8 mouse cellular contexts compared by ENCODE assay signal in genomic region chr11:84818961-84819692, GRCm38 (mm10). TPM values are rescaled to one million over a fixed set of nuclear protein-coding genes. Genes with fewer than 3 reads are reported as not detected.
DNase-seq lines count a peak whose midpoint lies in the region; ATAC-seq and TF ChIP-seq lines count a peak whose summit lies in the region.

TSS of gene Mrm1 (minus strand) at chr11:84819515.

- no peaks in the 10 kb centered on the region for H3K27me3 ChIP-seq in CH12.LX (replicated peaks)
- H3K27me3 ChIP-seq in forebrain, embryonic 11.5 days (ENCODE audit: control insufficient read depth, insufficient read depth, low read length), result no peaks in the 10 kb centered on the region
- no peaks in the 10 kb centered on the region for H3K27me3 ChIP-seq in heart, embryonic 16.5 days (ENCODE audit: control insufficient read depth, insufficient read depth, low read length)
- no peaks in the 10 kb centered on the region for H3K27me3 ChIP-seq in liver, embryonic 15.5 days
- no peaks in the 10 kb centered on the region for H3K27me3 ChIP-seq in neural tube, embryonic 12.5 days (replicated peaks)

- H3K79me2 ChIP-seq in CH12.LX (replicated peaks; ENCODE audit: control insufficient read depth, extremely low read depth, insufficient read depth, poor library complexity, severe bottlenecking), result no peaks in the 10 kb centered on the region; the same call in 1 of the 2 replicates

- H3K4me1 ChIP-seq in CH12.LX (ENCODE audit: control insufficient read depth in 1 of 2, insufficient read depth in 2 of 2), result peaks cover 4 to 46% of the 10 kb centered on the region in 2 experiments; a peak in 2 of 4 replicates
- no peaks in the 10 kb centered on the region for H3K4me1 ChIP-seq in forebrain, embryonic 11.5 days (replicated peaks; ENCODE audit: control insufficient read depth, insufficient read depth, low read length)
- peaks cover 23% of the 10 kb centered on the region for H3K4me1 ChIP-seq in heart, embryonic 16.5 days (ENCODE audit: control insufficient read depth, insufficient read depth, low read length)
- peaks cover 70% of the 10 kb centered on the region for H3K4me1 ChIP-seq in liver, embryonic 15.5 days (replicated peaks)
- peaks cover 7% of the 10 kb centered on the region for H3K4me1 ChIP-seq in neural tube, embryonic 12.5 days

- dilution Hi-C loops in CH12.LX (cut with MboI; ENCODE audit: extremely low pct_ligation_motif_present, extremely low pct_unique_long_range_greater_than_20kb, low sequenced_read_pairs), result no loop called here

- peak; percentile 98 for DNase-seq in CH12.LX (ENCODE audit: extremely low read depth)
- peak; percentile 94 for DNase-seq in c-Kit-positive CD71-positive TER-119-negative erythroid progenitor cells, embryonic 14.5 days (ENCODE audit: low read depth)
- peak; percentile 96 for DNase-seq in forebrain, embryonic 11.5 days (ENCODE audit: low spot score)
- peak; percentile 98 to 99 for DNase-seq in kidney, postnatal 36 days
- DNase-seq in telencephalon, adult 2 months (ENCODE audit: low read depth, low spot score), result peak; percentile 92

- peak; percentile 90 for ATAC-seq in forebrain, embryonic 11.5 days (replicated peaks; ENCODE audit: low FRiP score)
- peak; percentile 74 for ATAC-seq in heart, embryonic 16.5 days (replicated peaks; ENCODE audit: extremely low read depth, insufficient read depth, low FRiP score)
- ATAC-seq in liver, embryonic 15.5 days (ENCODE audit: insufficient read depth), result peak; percentile 51
- ATAC-seq in neural tube, embryonic 12.5 days (ENCODE audit: low FRiP score, low read depth), result peak; percentile 79

- H3K4me2 ChIP-seq in CH12.LX (ENCODE audit: insufficient read depth, low read depth, poor library complexity, severe bottlenecking), result peak within 1 kb of the TSS; percentile 91
- H3K4me2 ChIP-seq in forebrain, embryonic 11.5 days (ENCODE audit: low read depth, low read length, severe bottlenecking), result peak within 1 kb of the TSS; percentile 95
- peak within 1 kb of the TSS; percentile 98 for H3K4me2 ChIP-seq in heart, embryonic 16.5 days (ENCODE audit: low read depth, low read length)
- peak within 1 kb of the TSS; percentile 98 for H3K4me2 ChIP-seq in liver, embryonic 15.5 days
- H3K4me2 ChIP-seq in neural tube, embryonic 12.5 days (replicated peaks), result peak within 1 kb of the TSS; percentile 100

- peak; percentile 77 for TF ChIP-seq POLR2A in CH12.LX (IDR thresholded peaks at IDR 0.05; ENCODE audit: low read depth, low read length)

- no peak; the same call in 1 of the 2 replicates for TF ChIP-seq RAD21 in CH12.LX (IDR thresholded peaks at IDR 0.05; ENCODE audit: low read depth, low read length)

- H3K36me3 ChIP-seq in CH12.LX (replicated peaks in 1 of 2; ENCODE audit: control insufficient read depth in 1 of 2, insufficient read depth in 1 of 2, low read length in 1 of 2), result peaks cover 9 to 60% of the 10 kb centered on the region in 2 experiments
- no peaks in the 10 kb centered on the region for H3K36me3 ChIP-seq in forebrain, embryonic 11.5 days (ENCODE audit: control insufficient read depth, insufficient read depth, low read length)
- peaks cover 16% of the 10 kb centered on the region for H3K36me3 ChIP-seq in heart, embryonic 16.5 days (ENCODE audit: control insufficient read depth, insufficient read depth)
- peaks cover 70% of the 10 kb centered on the region for H3K36me3 ChIP-seq in liver, embryonic 15.5 days (replicated peaks)
- no peaks in the 10 kb centered on the region for H3K36me3 ChIP-seq in neural tube, embryonic 12.5 days

- H3K4me3 ChIP-seq in CH12.LX (replicated peaks in 1 of 3; ENCODE audit: low read depth in 2 of 3, low read length in 2 of 3, poor library complexity in 1 of 3), result peak within 1 kb of the TSS; percentile 60 to 97 (median 87)
- peak within 1 kb of the TSS; percentile 50 for H3K4me3 ChIP-seq in forebrain, embryonic 11.5 days (ENCODE audit: low read depth, low read length)
- H3K4me3 ChIP-seq in heart, embryonic 16.5 days (ENCODE audit: low read length), result peak within 1 kb of the TSS; percentile 86
- peak within 1 kb of the TSS; percentile 74 for H3K4me3 ChIP-seq in liver, embryonic 15.5 days (replicated peaks)
- H3K4me3 ChIP-seq in neural tube, embryonic 12.5 days, result peak within 1 kb of the TSS; percentile 59

- TF ChIP-seq EP300 in CH12.LX (IDR thresholded peaks at IDR 0.05; ENCODE audit: low read length), result no peak

- H3K27ac ChIP-seq in CH12.LX (ENCODE audit: insufficient read depth, low read depth), result peak within 1 kb of the TSS; percentile 84
- H3K27ac ChIP-seq in forebrain, embryonic 11.5 days (ENCODE audit: low read depth, low read length), result peak within 1 kb of the TSS; percentile 42
- H3K27ac ChIP-seq in heart, embryonic 16.5 days (ENCODE audit: low read length), result peak within 1 kb of the TSS; percentile 96
- peak within 1 kb of the TSS; percentile 99 for H3K27ac ChIP-seq in liver, embryonic 15.5 days (replicated peaks)
- H3K27ac ChIP-seq in neural tube, embryonic 12.5 days, result no peak within 1 kb of the TSS

- TF ChIP-seq CTCF in CH12.LX (conservative IDR thresholded peaks at IDR 0.05 in 1 of 2, IDR thresholded peaks at IDR 0.05 in 1 of 2; ENCODE audit: low read depth in 2 of 2, low read length in 2 of 2), result peak; percentile 32 to 91; a peak in 2 of 4 replicates

- in situ Hi-C loops in CH12.LX (cut with MboI; ENCODE audit: low pct_ligation_motif_present, low pct_unique_long_range_greater_than_20kb, low sequenced_read_pairs), result loop anchor here (10.0 to 25.0 kb wide), 3 partner anchors 304 to 657 kb away; partner anchors contain the start of genes Aatf and Gm11437

- peak within 1 kb of the TSS; percentile 81 for H3K9ac ChIP-seq in CH12.LX (ENCODE audit: insufficient read depth, low read depth)
- H3K9ac ChIP-seq in forebrain, embryonic 11.5 days (ENCODE audit: low read length), result peak within 1 kb of the TSS; percentile 66
- peak within 1 kb of the TSS; percentile 92 for H3K9ac ChIP-seq in heart, embryonic 16.5 days (ENCODE audit: low read length)
- peak within 1 kb of the TSS; percentile 91 for H3K9ac ChIP-seq in liver, embryonic 15.5 days
- peak within 1 kb of the TSS; percentile 70 for H3K9ac ChIP-seq in neural tube, embryonic 12.5 days

- WGBS in forebrain, embryonic 11.5 days, result under 1% methylated on average over 55 of the region's 55 CpGs
- under 1% methylated on average over 55 of the region's 55 CpGs for WGBS in heart, embryonic 16.5 days
- 1% methylated on average over 55 of the region's 55 CpGs for WGBS in liver, embryonic 15.5 days (ENCODE audit: insufficient replicate concordance)
- under 1% methylated on average over 55 of the region's 55 CpGs for WGBS in neural tube, embryonic 12.5 days

- H3K9me3 ChIP-seq in CH12.LX (replicated peaks; ENCODE audit: low read length), result peaks cover 2% of the 10 kb centered on the region
- H3K9me3 ChIP-seq in forebrain, embryonic 11.5 days (ENCODE audit: control insufficient read depth, low read length), result no peaks in the 10 kb centered on the region
- H3K9me3 ChIP-seq in heart, embryonic 16.5 days (replicated peaks; ENCODE audit: control insufficient read depth, low read length), result no peaks in the 10 kb centered on the region; the same call in 1 of the 2 replicates
- no peaks in the 10 kb centered on the region for H3K9me3 ChIP-seq in liver, embryonic 15.5 days (replicated peaks)
- H3K9me3 ChIP-seq in neural tube, embryonic 12.5 days, result no peaks in the 10 kb centered on the region

TF ChIP-seq in CH12.LX, 34 proteins besides CTCF, POLR2A, EP300 and RAD21 (continues in another document):
- TF ChIP-seq MAFK (IDR thresholded peaks at IDR 0.05; ENCODE audit: insufficient replicate concordance, low read length), result no peak
- TF ChIP-seq MYC (IDR thresholded peaks at IDR 0.05; ENCODE audit: low read depth, low read length), result peak; percentile 100
- peak; percentile 79 for TF ChIP-seq MEF2A (IDR thresholded peaks at IDR 0.05; ENCODE audit: borderline replicate concordance, low read depth, low read length)
- peak; percentile 48; the same call in 1 of the 2 replicates for TF ChIP-seq BHLHE40 (IDR thresholded peaks at IDR 0.05; ENCODE audit: low read depth, low read length)
- no peak for TF ChIP-seq ZKSCAN1 (IDR thresholded peaks at IDR 0.05; ENCODE audit: borderline replicate concordance, low read depth, low read length)
- peak; percentile 98 for TF ChIP-seq SIN3A (IDR thresholded peaks at IDR 0.05; ENCODE audit: low read length)
- TF ChIP-seq E2F4 (IDR thresholded peaks at IDR 0.05; ENCODE audit: insufficient replicate concordance, low read depth, low read length), result peak; percentile 90; the same call in 1 of the 2 replicates
- TF ChIP-seq MAZ (IDR thresholded peaks at IDR 0.05; ENCODE audit: low read depth, low read length), result peak; percentile 75; the same call in 1 of the 2 replicates
- peak; percentile 88 for TF ChIP-seq USF1 (IDR thresholded peaks at IDR 0.05; ENCODE audit: low read depth, low read length)
- peak; percentile 69 for TF ChIP-seq NRF1 (IDR thresholded peaks at IDR 0.05; ENCODE audit: low read depth, low read length)
- no peak for TF ChIP-seq JUND (conservative IDR thresholded peaks at IDR 0.05; ENCODE audit: low read depth, low read length)
- TF ChIP-seq ZC3H11A (IDR thresholded peaks at IDR 0.05; ENCODE audit: low read depth, low read length), result no peak
- 0 out of 2 replicates have a peak, but pooled peaks have one; percentile 20 for TF ChIP-seq SMC3 (IDR thresholded peaks at IDR 0.05; ENCODE audit: low read depth, low read length)
- no peak for TF ChIP-seq ZNF384 (IDR thresholded peaks at IDR 0.05; ENCODE audit: low read depth, low read length)
- no peak for TF ChIP-seq CHD1 (IDR thresholded peaks at IDR 0.05; ENCODE audit: low read depth, low read length)
- TF ChIP-seq GABPA (IDR thresholded peaks at IDR 0.05; ENCODE audit: insufficient replicate concordance, low read depth, low read length), result no peak
- TF ChIP-seq POLR2AphosphoS2 (IDR thresholded peaks at IDR 0.05; ENCODE audit: low read depth, low read length), result peak; percentile 89
- peak; percentile 76 for TF ChIP-seq USF2 (conservative IDR thresholded peaks at IDR 0.05; ENCODE audit: low read depth, low read length)
- TF ChIP-seq JUN (IDR thresholded peaks at IDR 0.05; ENCODE audit: insufficient read depth, low read depth, low read length), result peak; percentile 24; the same call in 1 of the 2 replicates
- TF ChIP-seq TBP (conservative IDR thresholded peaks at IDR 0.05; ENCODE audit: low read depth, low read length), result peak; percentile 50; the same call in 1 of the 2 replicates
- TF ChIP-seq IRF4 (IDR thresholded peaks at IDR 0.05; ENCODE audit: low read depth, low read length), result peak; percentile 78

RNA-seq across cellular contexts. Expression of gene Mrm1, which starts in this region (rescaled TPM):
- 19.6 and 27.8 TPM in 2 replicates for total RNA-seq in CH12.LX (2012; rRNA removed)
- 14.7 and 16.1 TPM in 2 replicates for total RNA-seq in CH12.LX (2014; rRNA removed)
- polyA plus RNA-seq in CH12.LX (2012; ENCODE audit: insufficient read length, low read depth), result 10.6 and 11.1 TPM in 2 replicates
- polyA plus RNA-seq in forebrain, embryonic 11.5 days (2014; fragmentation: Nextera tagmentation; extraction: Ambion mirVana), result 12.3 and 13.7 TPM in 2 replicates
- polyA plus RNA-seq in heart, embryonic 16.5 days (2015; fragmentation: Nextera tagmentation; extraction: Ambion mirVana), result 24.0 and 28.4 TPM in 2 replicates
- 13.5 and 16.7 TPM in 2 replicates for polyA plus RNA-seq in liver, embryonic 15.5 days (2015; fragmentation: Nextera tagmentation; extraction: Ambion mirVana)
- polyA plus RNA-seq in neural tube, embryonic 12.5 days (2016; fragmentation: Nextera tagmentation; extraction: Ambion mirVana), result 8.9 and 10.5 TPM in 2 replicates
